Mouse (Mus musculus) testis, postnatal 14 days (tissue): ENCODE measurements around the gene Fam107b.

ENCODE experiments used
- DNase-seq: peaks from one replicate; pipeline ENCODE4 v3.0.0; 2021; ENCODE audit warnings: low spot score

Fam107b gene

DNA sequence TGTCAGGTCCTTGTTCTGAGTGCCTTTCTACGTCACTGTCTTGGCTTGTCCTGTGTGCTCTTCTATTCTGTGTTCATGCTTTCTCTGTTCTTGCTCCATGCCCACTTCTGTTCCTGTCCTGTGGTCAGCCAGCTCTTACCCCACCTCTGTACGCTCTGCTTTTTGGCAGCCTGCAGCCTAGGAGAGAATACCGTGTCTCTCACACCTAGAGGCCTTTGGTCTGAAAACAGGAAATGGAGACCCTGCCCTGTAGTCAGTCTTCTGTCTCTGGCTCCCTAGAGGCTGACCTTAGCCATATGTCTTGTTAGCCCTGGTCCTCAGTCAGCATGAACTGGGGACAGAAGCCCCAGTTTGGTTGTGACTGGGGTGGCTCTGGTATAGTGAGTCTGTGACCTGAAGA, 170.0 kb downstream of the Fam107b start:
- DNase-seq: no peak

DNA sequence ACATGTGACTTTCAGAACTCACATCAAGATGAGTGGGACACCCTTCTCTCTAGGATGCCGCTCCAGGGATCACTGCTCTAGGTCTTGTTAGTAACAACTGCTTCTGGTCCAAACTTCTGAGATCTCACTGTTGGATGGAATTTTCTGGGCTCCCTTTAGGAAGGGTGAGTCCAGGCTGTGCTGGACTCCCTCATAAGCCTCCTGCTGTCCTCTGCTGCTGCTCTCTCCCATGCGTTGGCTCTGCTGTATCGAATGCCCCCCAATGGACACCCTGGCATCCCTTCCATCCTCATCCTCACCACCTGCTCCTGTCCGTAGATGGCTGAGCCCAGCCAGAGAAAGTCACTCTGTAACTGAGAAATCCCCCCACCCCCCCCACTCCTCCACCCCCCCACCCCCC, 170.4 kb downstream of the Fam107b start:
- no peak for DNase-seq

DNA sequence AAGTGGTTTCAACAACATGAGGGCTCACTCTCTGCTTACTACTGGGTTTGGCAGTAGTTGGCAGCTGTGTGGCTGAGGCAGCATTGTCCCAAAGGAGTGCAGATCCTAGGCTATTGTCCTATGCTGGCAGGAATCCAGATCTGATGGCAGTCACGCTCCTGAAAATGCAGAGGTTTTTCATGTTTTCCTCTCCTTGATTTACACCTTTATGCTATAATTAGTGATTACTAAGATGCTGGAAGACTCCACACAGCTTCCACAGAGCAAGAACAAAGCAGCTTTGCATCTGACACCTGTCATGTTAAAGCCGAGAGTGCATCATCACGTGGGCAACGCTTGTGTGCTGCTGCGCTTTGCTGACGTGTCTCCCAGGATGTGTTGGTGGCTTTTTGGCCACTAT, 172.2 kb downstream of the Fam107b start:
- no peak for DNase-seq

DNA sequence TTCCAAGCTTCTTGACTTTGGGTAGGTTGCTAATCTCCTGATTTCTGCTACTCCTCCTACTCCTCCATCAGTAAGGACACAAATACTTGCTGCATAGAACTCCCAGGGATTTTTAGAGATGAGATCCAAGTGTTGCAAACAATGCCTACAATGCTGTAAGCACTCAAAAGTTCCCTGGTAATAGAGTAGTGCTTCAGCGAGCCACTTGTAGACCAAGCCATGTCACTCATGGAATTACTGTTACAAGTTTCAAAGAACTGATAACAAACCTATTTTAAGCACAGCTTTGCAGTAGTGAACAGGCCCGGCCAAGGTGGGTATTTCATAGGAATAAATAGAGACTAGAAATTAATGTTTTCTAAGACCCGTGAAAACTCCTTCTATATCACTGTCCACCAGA, 174.8 kb downstream of the Fam107b start:
- DNase-seq: no peak

DNA sequence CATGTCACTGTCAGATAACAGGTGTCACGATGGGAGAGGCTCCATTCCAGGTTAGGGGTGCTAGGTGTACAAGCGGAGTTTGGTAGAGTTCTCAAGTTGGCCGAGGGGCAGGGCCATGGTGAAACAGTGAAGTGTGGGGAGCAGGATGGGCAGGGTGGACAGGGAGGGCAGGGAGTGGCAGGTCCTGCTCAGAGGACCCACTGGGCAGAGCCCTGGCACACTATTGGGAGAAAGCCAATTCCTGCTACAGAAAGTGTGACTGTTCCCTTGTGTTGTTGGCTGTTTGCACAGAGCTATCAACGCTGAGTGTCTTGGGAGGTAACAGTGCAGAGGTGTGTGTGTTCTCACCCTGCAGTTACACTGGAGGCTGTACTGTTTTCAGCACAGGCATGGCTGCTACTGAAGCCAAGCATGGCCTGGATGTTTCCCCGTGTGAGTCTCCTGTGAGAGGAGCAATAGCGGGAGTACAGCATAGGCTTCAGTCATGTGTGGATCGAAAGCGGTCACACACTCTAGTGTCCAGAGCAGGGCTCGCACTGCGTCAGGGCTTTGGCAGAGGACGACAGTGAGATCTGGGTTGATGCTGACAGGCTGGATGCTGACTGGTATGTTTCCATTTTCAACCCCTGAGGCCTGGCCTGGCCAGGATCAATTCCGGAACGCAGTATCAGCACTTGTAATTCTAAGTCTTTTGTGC, 175.8 kb downstream of the Fam107b start:
- no peak for DNase-seq

DNA sequence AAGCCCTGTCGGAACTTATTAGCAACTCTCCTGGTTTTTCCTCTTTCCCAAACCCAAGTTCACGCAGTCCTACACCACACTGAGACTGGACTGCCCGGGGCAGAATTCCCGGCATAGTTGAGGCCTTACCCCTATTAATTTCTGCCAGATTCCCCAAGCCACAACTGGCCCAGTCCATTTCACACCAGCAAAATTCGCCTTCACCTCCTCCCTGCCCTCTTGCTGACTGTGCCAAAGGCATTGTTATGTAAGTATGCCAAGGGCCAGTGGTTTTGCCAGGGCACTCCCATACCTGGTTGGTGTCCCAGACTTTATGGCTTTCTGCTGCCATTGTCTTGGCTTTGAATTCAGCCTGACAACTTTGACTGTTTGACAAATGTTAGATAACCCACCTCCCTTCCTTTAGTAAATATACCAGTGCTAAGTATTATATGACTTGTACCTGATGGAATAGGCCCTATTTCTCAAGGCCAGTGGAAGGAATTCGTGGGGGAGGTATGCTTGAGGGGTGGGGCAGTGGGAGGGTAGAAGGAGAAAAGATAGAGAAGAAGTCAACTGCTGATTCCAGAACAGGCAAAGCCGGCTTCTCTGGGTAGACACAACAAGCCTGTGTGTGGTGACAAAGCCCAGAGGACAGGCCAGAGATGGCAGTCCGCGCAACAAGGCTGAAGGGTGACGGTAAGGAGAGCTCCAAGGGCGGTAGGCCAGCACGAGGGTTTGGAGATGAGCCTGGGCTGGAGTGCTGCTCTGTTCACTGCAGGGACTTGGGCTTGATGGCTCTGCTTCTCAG, 178.6 kb downstream of the Fam107b start:
- DNase-seq: no peak

DNA sequence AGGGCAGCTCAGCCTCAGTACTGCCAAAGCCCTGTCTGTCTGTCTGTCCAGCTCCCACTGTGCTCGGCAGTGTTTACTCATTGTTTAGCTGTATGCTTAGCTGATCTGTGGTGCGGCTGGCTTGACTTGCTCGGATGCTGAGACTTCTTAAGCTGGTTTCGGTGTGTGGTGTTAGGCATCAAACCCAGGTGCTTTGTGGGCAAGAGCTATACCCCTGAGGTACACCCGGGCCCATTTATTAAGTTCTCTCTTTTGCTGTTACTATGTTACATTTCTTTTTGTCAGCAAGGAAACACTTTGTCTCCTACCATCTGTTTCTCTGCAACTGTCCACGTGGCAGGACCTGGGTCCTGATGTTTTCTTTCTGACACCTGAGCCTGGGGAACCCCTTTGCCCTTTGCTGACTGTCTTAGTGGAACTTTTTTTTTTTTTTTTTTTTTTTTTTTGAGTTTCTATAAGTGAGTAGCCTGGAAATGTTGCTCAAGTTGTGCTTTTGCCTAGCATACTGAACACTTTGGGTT, 179.3 kb downstream of the Fam107b start:
- peak; percentile 63 for DNase-seq

DNA sequence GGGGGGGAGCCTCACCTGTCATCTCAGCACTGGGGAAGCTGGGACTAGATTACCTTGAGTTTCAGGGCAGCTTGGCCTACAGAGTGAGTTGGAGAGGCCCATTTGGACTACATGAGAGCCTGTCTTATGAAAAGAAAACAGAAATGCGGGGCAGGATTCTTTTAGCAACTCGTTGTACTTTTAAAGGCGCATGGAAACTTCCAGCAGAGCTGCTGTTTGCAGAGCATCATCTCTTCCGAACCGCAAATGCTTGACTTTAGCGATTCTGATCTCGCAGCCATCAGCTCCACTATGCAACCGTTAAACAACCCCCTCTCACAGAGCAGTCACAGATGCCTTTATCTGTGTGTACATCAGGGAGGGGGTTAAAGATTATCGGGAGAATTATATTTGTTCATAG, 179.8 kb downstream of the Fam107b start:
- no peak for DNase-seq

DNA sequence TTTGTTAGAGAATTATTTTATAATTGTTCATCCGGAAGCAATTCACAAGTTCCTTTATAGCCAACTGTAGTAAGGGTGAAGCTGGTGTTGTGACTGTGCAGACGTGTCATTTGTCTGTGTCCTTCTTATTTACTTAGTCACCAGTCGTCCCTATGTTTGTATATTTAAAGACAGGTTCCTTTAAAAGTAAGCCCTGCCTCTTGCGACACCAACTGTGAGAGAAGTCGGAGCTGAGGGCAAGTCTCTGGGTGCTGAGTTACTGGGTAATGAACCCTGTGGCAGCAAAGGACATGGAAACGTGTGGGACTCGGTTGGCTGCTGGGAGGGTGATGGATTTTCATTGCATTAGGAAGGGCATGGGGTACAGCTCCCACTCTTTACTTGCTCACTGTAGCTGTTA, 182.1 kb downstream of the Fam107b start:
- DNase-seq: no peak

DNA sequence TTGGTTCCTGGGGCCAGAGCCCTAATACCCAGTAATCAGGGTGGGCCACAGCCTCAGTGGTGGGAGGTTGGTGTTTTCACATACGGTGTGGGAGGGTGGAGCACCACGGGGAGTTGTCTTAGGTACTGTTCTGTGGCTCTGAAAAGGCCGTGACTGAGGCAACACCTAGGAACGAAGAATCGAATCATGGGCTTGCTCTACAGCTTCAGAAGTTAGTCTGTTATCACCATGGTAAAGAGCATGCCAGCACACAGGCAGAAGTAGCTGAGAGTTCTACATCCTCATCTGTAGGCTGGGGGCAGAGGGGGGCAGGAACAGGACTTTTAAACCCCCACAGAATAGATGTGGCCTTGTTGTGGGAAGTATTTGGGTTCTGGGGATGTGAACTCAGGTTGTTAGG, 182.6 kb downstream of the Fam107b start:
- DNase-seq: no peak

DNA sequence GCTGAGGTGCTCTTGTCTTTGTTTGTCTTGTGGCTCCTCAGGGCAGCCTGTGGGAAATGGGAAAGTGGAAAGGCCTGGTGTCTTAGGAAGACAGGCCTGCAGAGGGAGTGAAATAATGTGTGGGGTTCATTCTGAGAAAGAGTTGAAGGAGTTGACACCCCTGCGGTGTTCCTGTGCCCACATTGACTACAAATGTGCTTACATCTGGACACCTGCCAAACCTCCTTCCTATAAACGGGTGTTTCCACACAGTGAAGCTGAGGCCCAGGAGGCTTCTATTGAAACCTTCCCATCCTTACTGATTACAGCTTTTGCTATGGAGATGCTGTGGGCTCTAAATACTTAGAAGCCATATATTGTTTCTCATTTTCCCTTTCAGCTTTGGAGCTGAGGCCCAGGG, 183.5 kb downstream of the Fam107b start:
- no peak for DNase-seq

DNA sequence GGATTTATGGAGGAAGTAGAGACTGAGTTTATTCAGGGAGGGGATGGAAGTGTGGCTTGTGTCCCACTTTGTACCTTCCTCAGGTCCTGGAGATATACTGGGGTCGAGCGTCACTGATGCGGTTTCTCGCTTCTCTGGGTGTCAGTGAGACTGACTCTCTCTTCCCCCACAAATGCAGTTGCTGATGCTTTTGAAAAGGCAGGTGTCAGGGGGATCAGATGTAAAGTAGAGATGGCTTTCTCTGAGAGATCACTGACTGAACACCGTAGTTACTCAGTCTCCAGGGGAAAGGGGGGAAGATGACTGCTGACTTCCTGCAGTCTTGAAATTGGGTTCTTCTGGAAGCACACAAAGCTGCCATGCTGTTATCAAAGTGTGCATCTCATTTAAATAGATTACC, 185.6 kb downstream of the Fam107b start:
- no peak for DNase-seq

DNA sequence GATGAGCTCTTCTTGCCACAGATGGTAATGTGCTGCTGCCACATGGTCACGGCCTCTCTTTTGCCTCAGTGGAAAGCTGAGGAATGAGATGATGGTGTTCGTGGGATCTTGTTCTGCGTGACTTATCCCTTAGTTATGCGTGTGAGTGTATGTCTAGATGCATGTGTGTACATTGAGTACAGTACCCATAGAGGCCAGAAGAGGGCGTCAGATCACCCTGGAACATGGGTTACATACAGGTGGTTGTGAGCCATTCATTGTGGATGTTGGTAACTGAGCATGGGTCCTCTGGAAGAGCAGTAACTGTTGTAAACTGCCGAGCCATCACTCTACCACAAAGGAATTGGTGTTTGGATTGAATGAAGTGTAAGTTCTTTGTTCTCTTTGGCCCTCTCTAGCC, 188.1 kb downstream of the Fam107b start:
- no peak for DNase-seq

DNA sequence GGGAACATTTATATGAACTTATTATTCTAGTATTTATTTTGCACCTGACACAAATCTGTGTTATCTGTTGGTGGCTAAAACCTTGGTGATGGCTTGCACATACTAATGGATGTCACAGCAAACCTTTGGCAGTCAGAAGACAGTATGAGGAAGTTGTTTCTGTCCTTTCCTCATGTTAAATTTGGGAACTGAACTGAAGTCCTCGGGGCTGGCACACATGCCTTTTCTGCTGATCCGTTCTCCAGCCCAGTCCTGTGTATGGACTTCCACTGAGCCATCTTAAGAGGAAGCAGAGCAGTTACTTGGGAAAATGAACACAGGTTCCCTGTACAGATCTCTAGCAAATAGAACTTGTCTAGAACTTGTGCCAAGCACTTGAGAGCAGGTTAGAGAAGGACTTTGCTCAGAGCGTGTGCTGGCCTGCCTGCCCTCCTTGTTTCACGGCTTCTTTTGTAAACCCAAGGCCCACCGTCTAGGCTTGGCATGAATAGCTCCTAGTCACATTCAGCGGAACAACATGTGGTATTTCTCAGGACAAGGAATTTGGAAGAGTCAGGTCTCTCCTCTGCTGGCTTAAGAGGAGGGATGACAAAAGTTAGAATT, 190.0 kb downstream of the Fam107b start:
- no peak for DNase-seq

DNA sequence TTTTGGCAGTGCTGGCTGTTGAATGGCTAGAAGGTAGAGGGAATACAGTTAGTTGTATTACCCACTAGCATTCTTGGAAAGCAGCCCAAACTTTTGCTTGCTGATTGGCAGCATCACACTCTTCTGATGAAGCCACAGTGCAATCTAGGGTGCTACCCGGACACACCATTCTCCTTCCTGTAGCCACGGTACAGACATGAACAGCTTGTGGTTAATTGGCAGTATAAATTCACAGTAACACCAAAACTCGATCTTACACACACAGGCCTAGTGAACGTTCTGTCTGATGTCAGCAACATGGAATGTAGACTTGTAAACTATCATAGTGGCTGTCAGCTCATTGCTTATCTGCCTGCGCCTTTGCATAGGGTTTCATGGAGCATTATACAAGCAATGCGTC, 193.8 kb downstream of the Fam107b start:
- DNase-seq: no peak

DNA sequence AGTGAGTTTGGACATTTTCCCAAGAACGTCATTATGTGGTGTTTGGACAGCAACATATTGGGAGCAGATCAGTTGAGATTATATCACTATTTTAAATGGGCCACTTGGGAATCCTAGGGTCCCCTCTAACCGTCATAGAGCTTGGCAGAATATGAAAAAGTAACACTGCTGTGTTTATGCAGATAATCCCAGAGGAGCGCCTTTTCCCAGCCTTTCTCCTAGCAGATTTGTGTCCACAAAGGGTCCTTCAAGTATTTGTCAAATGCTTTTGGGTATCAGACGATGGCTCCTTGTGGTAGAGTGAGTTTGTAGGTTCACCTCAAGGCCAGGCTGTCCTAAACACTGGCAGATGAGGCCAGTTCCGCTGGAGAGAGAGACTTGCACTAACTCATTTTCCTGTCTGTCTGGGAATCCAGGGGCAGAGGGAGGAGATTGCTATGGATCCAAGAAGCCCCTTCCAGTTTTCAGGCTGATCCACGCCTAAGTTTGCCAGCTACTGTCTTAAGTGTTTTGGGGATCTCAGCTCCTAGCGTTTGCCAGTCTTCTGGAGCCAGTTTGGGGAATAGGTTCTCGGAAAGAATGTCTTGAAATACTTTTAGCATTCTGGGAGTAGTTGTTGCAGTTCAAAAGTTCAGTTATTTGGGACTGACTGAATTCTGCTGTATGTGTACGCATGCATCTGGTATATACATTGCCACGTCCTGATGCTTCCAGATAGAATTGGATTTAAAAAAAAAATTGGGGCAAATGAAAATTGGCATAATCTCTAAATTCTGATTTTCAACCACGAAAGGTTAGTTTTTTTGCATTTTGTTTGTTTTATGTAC, 195.9 kb downstream of the Fam107b start:
- no peak for DNase-seq

DNA sequence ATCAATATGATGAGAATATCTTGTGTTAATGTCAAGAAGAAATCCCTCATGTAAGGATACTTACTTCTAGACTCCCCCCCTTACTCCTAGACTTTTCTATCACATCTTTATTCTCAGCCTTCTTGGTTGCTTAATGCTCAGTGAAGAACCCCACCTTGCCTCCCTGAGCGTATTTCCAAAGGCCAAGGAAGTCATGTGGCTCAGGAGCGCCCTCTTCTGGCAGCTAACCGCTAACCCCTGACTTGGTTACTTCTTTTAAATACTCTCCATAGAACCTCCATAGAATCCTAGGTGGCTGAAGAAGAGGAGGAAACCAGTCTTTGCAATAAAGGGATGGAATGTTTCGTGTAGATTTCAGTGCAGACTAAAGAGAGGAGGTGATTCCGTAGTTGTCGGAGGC, 199.0 kb downstream of the Fam107b start:
- no peak for DNase-seq

DNA sequence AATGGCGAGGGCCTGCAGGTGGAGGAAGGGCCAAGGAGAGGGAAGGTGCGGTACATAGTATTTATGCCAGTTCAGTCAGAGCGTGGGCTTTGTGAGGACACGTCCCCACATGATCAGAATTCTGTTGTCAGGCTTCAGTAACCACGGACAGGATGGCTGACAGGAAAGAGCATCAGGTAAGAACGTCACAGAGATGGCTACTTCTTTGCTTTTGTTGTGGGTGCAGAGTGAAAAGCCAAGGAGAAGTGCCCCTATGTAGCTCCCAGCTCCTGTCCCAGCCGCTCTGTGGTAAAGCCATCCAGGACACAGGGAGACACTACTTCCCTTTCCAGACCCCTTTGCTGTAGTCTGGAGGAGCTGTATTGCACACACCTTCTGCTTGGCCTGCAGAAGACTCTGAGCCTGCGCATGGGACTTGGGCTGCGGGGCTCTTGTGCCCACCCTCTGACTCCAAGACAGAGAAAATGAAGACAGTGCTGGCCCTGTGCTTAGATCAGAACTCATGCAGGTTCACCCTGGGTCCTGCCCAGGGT, 199.6 kb downstream of the Fam107b start:
- no peak for DNase-seq

DNA sequence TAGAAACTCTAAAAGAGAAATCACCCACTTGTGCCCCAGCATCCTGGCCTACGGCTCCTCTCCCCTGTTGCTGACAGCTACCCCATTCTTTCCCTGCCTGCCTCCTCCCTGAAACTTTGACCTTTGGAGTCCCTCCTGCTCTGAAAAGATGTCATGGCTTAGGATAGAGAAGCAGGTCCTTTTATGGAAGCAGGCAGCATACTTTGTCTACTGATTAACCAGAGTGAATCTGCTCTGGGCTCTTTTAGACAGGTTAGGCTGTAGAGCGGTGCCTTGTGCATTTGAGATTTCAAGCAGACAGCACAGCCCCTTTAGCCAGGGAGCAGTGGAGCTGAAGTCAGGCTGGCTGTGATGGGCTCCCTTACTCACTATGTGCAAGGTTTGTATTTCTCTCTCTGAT, 200.1 kb downstream of the Fam107b start:
- DNase-seq: no peak

DNA sequence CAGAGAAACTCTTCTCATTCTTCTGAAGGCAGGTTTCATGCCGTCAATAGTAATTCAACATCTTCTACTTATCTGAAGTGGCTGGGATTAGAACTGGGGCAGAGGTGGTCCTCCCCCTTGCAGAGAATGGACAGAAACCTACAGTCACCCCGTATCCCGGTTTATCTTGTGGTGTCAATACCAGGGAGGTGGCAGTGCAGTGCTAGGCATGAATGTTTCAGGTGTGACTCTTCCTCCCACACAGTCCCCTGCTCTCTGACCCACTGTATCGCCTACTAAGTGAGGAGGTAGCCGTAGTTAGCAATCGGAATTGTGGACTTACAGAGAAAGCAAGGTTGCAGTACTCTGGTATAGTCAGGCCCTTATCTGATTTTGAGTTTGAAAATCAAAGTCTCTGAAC, 201.2 kb downstream of the Fam107b start:
- no peak for DNase-seq

DNA sequence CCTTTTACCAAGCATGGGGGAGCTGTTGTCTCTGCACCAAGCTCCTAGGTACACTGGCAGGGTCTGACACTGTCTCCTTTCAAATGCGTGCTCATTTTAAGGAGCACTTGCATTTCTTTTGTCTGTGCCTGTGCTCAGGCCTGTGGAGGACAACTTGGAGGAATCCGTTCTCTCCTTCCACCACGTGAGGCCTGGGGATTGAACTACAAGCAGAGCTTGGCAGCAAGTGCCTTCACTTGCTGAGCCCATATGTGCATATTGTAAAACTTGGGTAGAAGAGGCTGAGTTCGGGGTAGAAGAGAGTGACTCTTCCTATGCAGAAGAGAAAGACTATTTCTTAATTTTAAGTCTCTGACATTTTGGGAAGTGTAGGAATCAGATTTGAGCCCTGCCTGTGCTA, 202.8 kb downstream of the Fam107b start:
- no peak for DNase-seq

DNA sequence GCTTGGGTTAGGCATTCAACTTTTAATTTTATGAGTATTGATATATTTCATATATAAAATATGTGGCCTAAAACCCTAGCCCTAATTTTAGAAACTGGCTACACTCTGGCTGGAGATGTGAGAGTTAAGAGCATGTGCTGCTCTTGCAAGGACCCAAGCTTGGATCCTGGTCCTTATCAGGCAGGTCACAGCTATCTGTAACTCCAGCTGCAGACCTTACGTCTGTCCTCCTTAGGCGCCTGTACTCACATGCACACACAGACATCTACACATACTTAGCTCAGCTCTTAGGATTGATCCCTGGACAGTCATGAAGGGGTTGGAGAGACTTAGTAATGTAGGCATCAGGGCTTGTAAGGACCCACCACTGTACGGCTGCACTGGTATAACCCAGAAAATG, 205.3 kb downstream of the Fam107b start:
- DNase-seq: no peak
